Mouse (Mus musculus): ENCODE results near the gene Gucd1. TPM values are rescaled to one million over a fixed set of nuclear protein-coding genes. Genes with fewer than 3 reads are reported as not detected.

Gucd1 gene
- polyA plus RNA-seq, 1 experiment from 2014 or later, result 19.6 TPM

GRCm38 (mm10) chr10:75451036-75451786 is 66.6 kb downstream of the Gucd1 start:
- Histone ChIP-seq H3K9me3 (no peaks in the 10 kb centered on the region), H3K9ac (no peak overlapping the region), H3K4me3 (no peak overlapping the region), H3K27ac (replicated peaks) (peak overlapping the region; percentile 42), H3K27me3 (no peaks in the 10 kb centered on the region; the same call in 1 of the 2 replicates), H3K36me3 (no peaks in the 10 kb centered on the region), H3K4me2 (no peak overlapping the region), H3K4me1 (replicated peaks) (peaks cover 29% of the 10 kb centered on the region)
- peak; percentile 74 for ATAC-seq (ENCODE audit: low read depth)
- WGBS, result 33% methylated on average over 10 of the region's 10 CpGs

GRCm38 (mm10) chr10:75450331-75450730 is 67.4 kb downstream of the Gucd1 start:
- H3K4me3 ChIP-seq, result no peak overlapping the region
- H3K36me3 ChIP-seq, result no peaks in the 10 kb centered on the region
- WGBS, result 91% methylated on average over 8 of the region's 8 CpGs
- H3K9me3 ChIP-seq, result no peaks in the 10 kb centered on the region
- peak overlapping the region; percentile 42; the same call in 1 of the 2 replicates for H3K27ac ChIP-seq (replicated peaks)
- no peak overlapping the region for H3K4me2 ChIP-seq
- no peak for ATAC-seq (ENCODE audit: low read depth)
- peaks cover 26% of the 10 kb centered on the region for H3K4me1 ChIP-seq (replicated peaks)
- no peaks in the 10 kb centered on the region; the same call in 1 of the 2 replicates for H3K27me3 ChIP-seq
- H3K9ac ChIP-seq, result no peak overlapping the region

DNA sequence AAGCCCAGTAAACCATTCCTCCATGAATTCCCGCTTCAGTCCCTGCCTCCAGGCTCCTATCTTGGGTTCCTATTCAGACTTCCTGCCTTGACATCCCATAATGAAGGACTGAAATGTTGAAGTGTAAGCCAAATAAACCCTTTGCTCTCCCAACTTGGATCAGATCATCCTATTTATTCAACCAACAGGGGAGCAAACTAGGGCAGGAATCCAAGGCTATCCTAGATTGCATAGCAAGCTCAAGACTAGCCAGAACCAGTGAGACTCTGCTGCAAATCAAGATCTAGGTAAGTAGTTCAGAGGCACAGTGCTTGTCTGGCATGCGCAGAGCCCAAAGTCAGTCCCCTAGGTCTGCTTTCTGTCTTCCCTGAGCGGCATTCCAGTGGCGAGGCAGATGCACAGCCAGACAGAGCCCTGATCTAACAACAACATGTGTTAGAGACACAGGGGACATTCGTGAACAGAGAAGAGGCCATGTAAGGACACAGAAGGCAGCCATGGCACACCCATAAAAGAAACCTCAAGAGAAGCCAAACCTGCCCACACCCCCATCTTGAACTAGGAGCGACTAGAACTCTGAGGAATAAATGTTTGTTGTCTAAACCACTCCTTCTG is 68.9 kb downstream of the Gucd1 start:
- Histone ChIP-seq H3K27ac (replicated peaks) (no peak overlapping the region), H3K9me3 (no peaks in the 10 kb centered on the region), H3K36me3 (no peaks in the 10 kb centered on the region), H3K27me3 (no peaks in the 10 kb centered on the region; the same call in 1 of the 2 replicates), H3K9ac (no peak overlapping the region), H3K4me2 (no peak overlapping the region), H3K4me1 (replicated peaks) (peaks cover 38% of the 10 kb centered on the region), H3K4me3 (no peak overlapping the region)
- 75% methylated on average over 6 of the region's 6 CpGs for WGBS
- no peak for ATAC-seq (ENCODE audit: low read depth)

- ATAC-seq (ENCODE audit: low read depth), result no peak
- Histone ChIP-seq H3K9me3 (no peaks in the 10 kb centered on the region), H3K9ac (no peak overlapping the region), H3K27me3 (no peaks in the 10 kb centered on the region; the same call in 1 of the 2 replicates), H3K4me2 (no peak overlapping the region), H3K36me3 (no peaks in the 10 kb centered on the region), H3K27ac (replicated peaks) (no peak overlapping the region), H3K4me3 (no peak overlapping the region), H3K4me1 (replicated peaks) (peaks cover 38% of the 10 kb centered on the region)
- WGBS, result 83% methylated on average over 11 of the region's 11 CpGs
Measured at GRCm38 (mm10) chr10:75447489-75447888, 70.3 kb downstream of the Gucd1 start.

DNA sequence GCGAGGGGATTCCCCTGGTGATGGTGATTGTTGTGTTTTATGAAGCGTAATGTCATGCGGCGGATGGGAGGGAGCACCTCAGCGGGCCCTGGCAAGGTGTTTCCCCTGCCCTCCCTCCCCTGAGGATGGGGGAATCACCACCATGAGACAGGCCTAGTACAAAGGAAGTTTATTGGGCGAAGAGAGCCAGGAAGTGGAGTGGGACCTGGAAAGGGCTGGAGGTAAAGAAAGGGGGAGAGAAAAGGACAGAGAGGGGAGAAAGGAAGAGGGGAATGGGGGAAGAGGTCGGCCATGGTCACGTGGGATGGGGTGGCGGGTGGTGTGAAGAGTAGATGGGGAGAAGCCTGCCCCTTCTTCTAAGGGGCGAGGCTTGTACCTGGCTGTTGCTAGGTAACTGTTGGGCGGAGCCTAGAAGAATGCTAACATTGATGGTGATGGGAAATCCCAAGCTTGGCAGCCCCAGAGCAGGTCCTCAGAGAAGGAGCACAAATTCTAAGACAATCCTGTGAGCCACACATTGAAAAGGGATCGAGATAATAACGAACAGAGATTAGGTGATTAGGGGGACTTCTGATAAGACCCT is 71.2 kb downstream of the Gucd1 start:
- Histone ChIP-seq H3K27ac (replicated peaks) (no peak overlapping the region; the same call in 1 of the 2 replicates), H3K4me1 (replicated peaks) (peaks cover 32% of the 10 kb centered on the region), H3K9ac (no peak overlapping the region), H3K36me3 (no peaks in the 10 kb centered on the region), H3K9me3 (no peaks in the 10 kb centered on the region), H3K27me3 (no peaks in the 10 kb centered on the region; the same call in 1 of the 2 replicates), H3K4me3 (no peak overlapping the region), H3K4me2 (no peak overlapping the region)
- ATAC-seq (ENCODE audit: low read depth), result no peak
- WGBS, result 67% methylated on average over 13 of the region's 13 CpGs

DNA sequence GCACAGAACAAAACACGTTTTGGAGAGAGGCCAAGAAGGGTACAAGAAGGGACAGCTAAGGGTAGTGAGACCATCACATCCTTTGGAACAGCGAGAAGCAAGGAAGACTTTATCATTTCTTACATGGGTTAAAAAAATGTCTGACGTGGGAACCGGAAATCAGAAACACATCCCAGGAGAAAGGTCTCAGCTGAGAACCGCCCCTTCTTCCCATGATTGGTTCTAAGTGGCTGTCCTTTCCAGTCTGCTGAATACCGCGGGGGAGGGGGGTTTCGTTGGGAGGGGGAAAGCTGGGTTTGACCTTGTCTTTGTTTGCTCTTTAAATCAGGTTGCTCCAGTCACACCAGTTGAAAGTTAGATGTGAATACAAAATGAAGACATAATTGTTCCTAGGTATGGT is 72.7 kb downstream of the Gucd1 start:
- Histone ChIP-seq H3K27ac (replicated peaks) (no peak overlapping the region), H3K9me3 (no peaks in the 10 kb centered on the region), H3K4me2 (no peak overlapping the region), H3K27me3 (no peaks in the 10 kb centered on the region; the same call in 1 of the 2 replicates), H3K4me3 (no peak overlapping the region), H3K36me3 (no peaks in the 10 kb centered on the region), H3K4me1 (replicated peaks) (peaks cover 19% of the 10 kb centered on the region), H3K9ac (no peak overlapping the region)
- WGBS, result 75% methylated on average over 8 of the region's 8 CpGs
- ATAC-seq (ENCODE audit: low read depth), result no peak

- Histone ChIP-seq H3K4me1 (replicated peaks) (peaks cover 20% of the 10 kb centered on the region), H3K4me2 (no peak overlapping the region), H3K36me3 (no peaks in the 10 kb centered on the region), H3K9ac (no peak overlapping the region), H3K27me3 (no peaks in the 10 kb centered on the region; the same call in 1 of the 2 replicates), H3K27ac (replicated peaks) (no peak overlapping the region), H3K9me3 (no peaks in the 10 kb centered on the region), H3K4me3 (no peak overlapping the region)
- ATAC-seq (ENCODE audit: low read depth), result peak; percentile 64
- 77% methylated on average over 19 of the region's 19 CpGs for WGBS
Measured at GRCm38 (mm10) chr10:75444111-75444826, 73.5 kb downstream of the Gucd1 start.

GRCm38 (mm10) chr10:75443017-75443416 is 74.8 kb downstream of the Gucd1 start:
- no peak overlapping the region for H3K4me3 ChIP-seq
- peaks cover 26% of the 10 kb centered on the region for H3K4me1 ChIP-seq (replicated peaks)
- no peaks in the 10 kb centered on the region for H3K9me3 ChIP-seq
- 83% methylated on average over 4 of the region's 4 CpGs for WGBS
- no peak for ATAC-seq (ENCODE audit: low read depth)
- H3K36me3 ChIP-seq, result no peaks in the 10 kb centered on the region
- no peaks in the 10 kb centered on the region; the same call in 1 of the 2 replicates for H3K27me3 ChIP-seq
- no peak overlapping the region for H3K9ac ChIP-seq
- H3K27ac ChIP-seq (replicated peaks), result no peak overlapping the region
- no peak overlapping the region for H3K4me2 ChIP-seq

- WGBS, result 86% methylated on average over 4 of the region's 4 CpGs
- H3K27me3 ChIP-seq, result no peaks in the 10 kb centered on the region; the same call in 1 of the 2 replicates
- no peaks in the 10 kb centered on the region for H3K9me3 ChIP-seq
- H3K4me1 ChIP-seq (replicated peaks), result peaks cover 32% of the 10 kb centered on the region
- ATAC-seq (ENCODE audit: low read depth), result no peak
- no peak overlapping the region for H3K27ac ChIP-seq (replicated peaks)
- no peaks in the 10 kb centered on the region for H3K36me3 ChIP-seq
- no peak overlapping the region for H3K9ac ChIP-seq
- H3K4me2 ChIP-seq, result no peak overlapping the region
- no peak overlapping the region for H3K4me3 ChIP-seq
Measured at GRCm38 (mm10) chr10:75441800-75442199, 76.0 kb downstream of the Gucd1 start.

- H3K4me3 ChIP-seq, result no peak overlapping the region
- H3K9ac ChIP-seq, result no peak overlapping the region
- H3K4me1 ChIP-seq (replicated peaks), result peaks cover 32% of the 10 kb centered on the region
- no peak overlapping the region for H3K27ac ChIP-seq (replicated peaks)
- ATAC-seq (ENCODE audit: low read depth), result no peak
- 83% methylated on average over 3 of the region's 3 CpGs for WGBS
- no peaks in the 10 kb centered on the region for H3K36me3 ChIP-seq
- no peaks in the 10 kb centered on the region for H3K27me3 ChIP-seq
- H3K4me2 ChIP-seq, result no peak overlapping the region
- no peaks in the 10 kb centered on the region for H3K9me3 ChIP-seq
Measured at GRCm38 (mm10) chr10:75440756-75441155, 77.0 kb downstream of the Gucd1 start.

DNA sequence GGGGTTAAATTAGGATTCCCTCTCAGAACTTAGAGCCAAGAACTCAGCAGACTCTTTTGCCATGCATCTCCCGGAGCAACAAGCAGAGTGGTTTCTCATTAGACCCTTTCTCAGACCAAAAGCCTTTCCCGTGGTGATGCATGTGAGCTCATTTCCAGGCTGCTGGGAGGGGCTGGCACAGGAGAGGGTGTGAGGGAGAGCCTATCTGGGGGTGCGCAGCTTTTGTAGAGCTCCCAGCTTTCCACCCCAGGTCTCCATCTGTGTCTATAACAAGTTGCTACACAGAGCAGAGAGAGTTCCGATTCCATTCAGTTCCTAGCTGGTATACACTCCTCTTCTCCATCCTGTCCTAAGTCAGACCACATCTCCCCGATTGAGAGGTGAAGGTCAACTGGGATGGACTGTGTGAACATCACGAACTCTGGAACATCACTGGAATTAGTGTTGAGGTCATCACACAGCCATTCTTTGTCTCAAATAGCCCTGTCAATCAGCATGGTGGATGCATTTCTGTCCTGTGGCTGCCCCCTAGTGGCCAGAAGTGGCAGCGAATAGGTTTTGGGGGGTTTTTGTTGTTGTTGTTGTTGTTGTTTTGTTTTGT is 78.5 kb downstream of the Gucd1 start:
- peak overlapping the region; percentile 33; the same call in 1 of the 2 replicates for H3K27ac ChIP-seq (replicated peaks)
- H3K4me1 ChIP-seq (replicated peaks), result peaks cover 21% of the 10 kb centered on the region
- no peak overlapping the region for H3K4me2 ChIP-seq
- H3K9ac ChIP-seq, result no peak overlapping the region
- ATAC-seq (ENCODE audit: low read depth), result peak; percentile 25
- no peaks in the 10 kb centered on the region for H3K9me3 ChIP-seq
- H3K27me3 ChIP-seq, result no peaks in the 10 kb centered on the region
- no peaks in the 10 kb centered on the region for H3K36me3 ChIP-seq
- 42% methylated on average over 7 of the region's 7 CpGs for WGBS
- H3K4me3 ChIP-seq, result no peak overlapping the region

All from neural tube, embryonic 13.5 days (tissue).